Mouse (Mus musculus): Measurements from ENCODE around the gene Tbc1d7.

GRCm38 (mm10) chr13:43182465-43183201 is 11.3 kb upstream of the Tbc1d7 start:
- TF ChIP-seq CEBPB (IDR thresholded peaks at IDR 0.05; ENCODE audit: insufficient read depth, poor library complexity, severe bottlenecking) (no peak), POLR2A (IDR thresholded peaks at IDR 0.05; ENCODE audit: insufficient read length, low read depth) (no peak), POLR2AphosphoS2 (IDR thresholded peaks at IDR 0.05; ENCODE audit: insufficient read length, low read depth) (no peak), TCF12 (IDR thresholded peaks at IDR 0.05; ENCODE audit: insufficient read depth, poor library complexity, severe bottlenecking) (no peak)
